ENCODE assay signal across 29 mouse cellular contexts in the genomic region with DNA sequence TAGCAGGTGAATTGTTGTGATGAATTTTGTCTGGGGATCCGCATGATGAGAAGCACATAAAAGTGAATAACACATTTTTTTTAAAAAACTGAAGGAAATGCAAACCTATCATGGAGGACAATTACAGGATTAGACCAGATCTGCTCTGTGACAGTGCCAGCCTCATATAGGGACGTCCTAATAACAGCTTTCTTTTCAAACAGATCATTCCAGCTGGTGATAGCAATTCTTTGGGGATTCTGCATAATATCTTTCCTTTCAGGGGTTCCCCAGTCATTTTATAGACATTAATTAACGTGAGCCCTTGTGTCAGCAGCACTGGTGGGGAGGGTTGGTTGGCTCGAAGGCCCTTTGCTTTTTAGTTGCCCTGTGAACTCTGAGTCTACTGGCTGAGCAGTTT. TPM values are rescaled to one million over a fixed set of nuclear protein-coding genes. Genes with fewer than 3 reads are reported as not detected.
DNase-seq lines count a peak whose midpoint lies in the region; ATAC-seq lines count a peak whose summit lies in the region.
"Had no signal": no experiment of that assay in that cellular context is flagged by ENCODE, and none has a peak within 500 bp of the region (broad histone marks: within the 10 kb centered on the region; RNA-seq: fewer than 3 reads in every experiment).

No protein-coding gene starts in this region.

- no peaks in the 10 kb centered on the region for H3K9me3 ChIP-seq in forebrain, embryonic 14.5 days (replicated peaks; ENCODE audit: control insufficient read depth, low read length)
- no peaks in the 10 kb centered on the region for H3K9me3 ChIP-seq in forebrain, embryonic 13.5 days (replicated peaks)
- H3K9me3 ChIP-seq in midbrain, embryonic 12.5 days, result no peaks in the 10 kb centered on the region
- no peaks in the 10 kb centered on the region for H3K9me3 ChIP-seq in midbrain, embryonic 16.5 days (replicated peaks; ENCODE audit: control insufficient read depth, low read length, poor library complexity, severe bottlenecking)
- H3K9me3 ChIP-seq in neural tube, embryonic 13.5 days, result no peaks in the 10 kb centered on the region
- H3K9me3 ChIP-seq in neural tube, embryonic 15.5 days (replicated peaks), result no peaks in the 10 kb centered on the region
- H3K9me3 ChIP-seq: embryonic facial prominence, embryonic 12.5 days; embryonic facial prominence, embryonic 15.5 days; heart, embryonic 12.5 days; heart, embryonic 15.5 days; hindbrain, embryonic 10.5 days; hindbrain, embryonic 15.5 days had no signal

- peak; percentile 19 for DNase-seq in forebrain, embryonic 14.5 days (ENCODE audit: low spot score)
- peak; percentile 44 for DNase-seq in heart, adult 11 months
- no peak for DNase-seq in heart, adult 8-10 months (ENCODE audit: low spot score)
- DNase-seq: adrenal gland, postnatal 10 days; adrenal gland, postnatal 36 days; B cell, adult 2 months; cerebellum, adult 11 months; cerebellum, adult 2 months; cerebellum, adult 9-11 months; cerebellum, postnatal 25 days; gastrocnemius, postnatal 10 days; gastrocnemius, postnatal 36 days; heart, postnatal 10 days; heart, postnatal 36 days had no signal

- no peak overlapping the region for H3K4me3 ChIP-seq in forebrain, embryonic 14.5 days (ENCODE audit: low read depth, low read length)
- no peak overlapping the region for H3K4me3 ChIP-seq in forebrain, embryonic 13.5 days
- H3K4me3 ChIP-seq in midbrain, embryonic 12.5 days, result no peak overlapping the region
- no peak overlapping the region for H3K4me3 ChIP-seq in midbrain, embryonic 16.5 days (ENCODE audit: low read depth, low read length)
- no peak overlapping the region for H3K4me3 ChIP-seq in neural tube, embryonic 13.5 days
- H3K4me3 ChIP-seq in neural tube, embryonic 15.5 days (replicated peaks), result no peak overlapping the region
- H3K4me3 ChIP-seq: embryonic facial prominence, embryonic 12.5 days; embryonic facial prominence, embryonic 15.5 days; heart, embryonic 12.5 days; heart, embryonic 15.5 days; hindbrain, embryonic 10.5 days; hindbrain, embryonic 15.5 days had no signal

- no peaks in the 10 kb centered on the region for H3K36me3 ChIP-seq in forebrain, embryonic 14.5 days (ENCODE audit: control insufficient read depth, insufficient read depth, low read length)
- no peaks in the 10 kb centered on the region for H3K36me3 ChIP-seq in forebrain, embryonic 13.5 days (ENCODE audit: poor library complexity, severe bottlenecking)
- H3K36me3 ChIP-seq in midbrain, embryonic 12.5 days, result no peaks in the 10 kb centered on the region
- H3K36me3 ChIP-seq in midbrain, embryonic 16.5 days (ENCODE audit: control insufficient read depth, insufficient read depth, low read length), result no peaks in the 10 kb centered on the region
- no peaks in the 10 kb centered on the region for H3K36me3 ChIP-seq in neural tube, embryonic 13.5 days
- H3K36me3 ChIP-seq in neural tube, embryonic 15.5 days, result no peaks in the 10 kb centered on the region
- H3K36me3 ChIP-seq: embryonic facial prominence, embryonic 12.5 days; embryonic facial prominence, embryonic 15.5 days; G1E; heart, embryonic 12.5 days; heart, embryonic 15.5 days; hindbrain, embryonic 10.5 days; hindbrain, embryonic 15.5 days had no signal

- H3K27me3 ChIP-seq in forebrain, embryonic 14.5 days (replicated peaks; ENCODE audit: control insufficient read depth, insufficient read depth, low read length), result no peaks in the 10 kb centered on the region
- 0 out of 2 replicates have a peak, but pooled peaks cover under 1% of the 10 kb centered on the region for H3K27me3 ChIP-seq in forebrain, embryonic 13.5 days
- H3K27me3 ChIP-seq in midbrain, embryonic 12.5 days, result 0 out of 2 replicates have a peak, but pooled peaks cover under 1% of the 10 kb centered on the region
- no peaks in the 10 kb centered on the region for H3K27me3 ChIP-seq in midbrain, embryonic 16.5 days (ENCODE audit: control insufficient read depth, insufficient read depth, low read depth, low read length)
- no peaks in the 10 kb centered on the region for H3K27me3 ChIP-seq in neural tube, embryonic 13.5 days
- H3K27me3 ChIP-seq in neural tube, embryonic 15.5 days (replicated peaks), result no peaks in the 10 kb centered on the region
- H3K27me3 ChIP-seq: CH12.LX; embryonic facial prominence, embryonic 12.5 days; embryonic facial prominence, embryonic 15.5 days; hindbrain, embryonic 15.5 days; Patski had no signal

- no peak for ATAC-seq in forebrain, embryonic 14.5 days
- no peak for ATAC-seq in forebrain, embryonic 13.5 days
- ATAC-seq in midbrain, embryonic 12.5 days (ENCODE audit: low FRiP score, low read depth), result no peak
- ATAC-seq in midbrain, embryonic 16.5 days, result no peak
- ATAC-seq in neural tube, embryonic 13.5 days (ENCODE audit: low read depth), result no peak
- no peak for ATAC-seq in neural tube, embryonic 15.5 days (ENCODE audit: low FRiP score)
- ATAC-seq: intestine, postnatal 0 days; Patski had no signal

- H3K27ac ChIP-seq in forebrain, embryonic 14.5 days (ENCODE audit: low read depth, low read length), result no peak overlapping the region
- no peak overlapping the region for H3K27ac ChIP-seq in forebrain, embryonic 13.5 days
- 0 out of 2 replicates have a peak overlapping the region, but pooled peaks have one; percentile 31 for H3K27ac ChIP-seq in midbrain, embryonic 12.5 days (replicated peaks)
- H3K27ac ChIP-seq in midbrain, embryonic 16.5 days (ENCODE audit: low read length), result no peak overlapping the region
- no peak overlapping the region; the same call in 1 of the 2 replicates for H3K27ac ChIP-seq in neural tube, embryonic 13.5 days (replicated peaks)
- H3K27ac ChIP-seq in neural tube, embryonic 15.5 days (replicated peaks), result no peak overlapping the region
- H3K27ac ChIP-seq: embryonic facial prominence, embryonic 12.5 days; embryonic facial prominence, embryonic 15.5 days; heart, embryonic 15.5 days; hindbrain, embryonic 10.5 days; hindbrain, embryonic 15.5 days had no signal

- no peak overlapping the region for H3K9ac ChIP-seq in forebrain, embryonic 14.5 days (ENCODE audit: low read length)
- no peak overlapping the region for H3K9ac ChIP-seq in forebrain, embryonic 13.5 days
- H3K9ac ChIP-seq in midbrain, embryonic 12.5 days (replicated peaks), result no peak overlapping the region
- H3K9ac ChIP-seq in midbrain, embryonic 16.5 days (ENCODE audit: low read depth, low read length), result no peak overlapping the region
- H3K9ac ChIP-seq in neural tube, embryonic 13.5 days, result 0 out of 2 replicates have a peak overlapping the region, but pooled peaks have one; percentile 42
- no peak overlapping the region for H3K9ac ChIP-seq in neural tube, embryonic 15.5 days (replicated peaks)
- H3K9ac ChIP-seq: embryonic facial prominence, embryonic 12.5 days; embryonic facial prominence, embryonic 15.5 days; heart, embryonic 12.5 days; heart, embryonic 15.5 days; hindbrain, embryonic 15.5 days had no signal

- H3K4me2 ChIP-seq in forebrain, embryonic 14.5 days (ENCODE audit: low read length), result no peak overlapping the region
- H3K4me2 ChIP-seq in forebrain, embryonic 13.5 days, result no peak overlapping the region
- no peak overlapping the region for H3K4me2 ChIP-seq in midbrain, embryonic 12.5 days (replicated peaks)
- no peak overlapping the region for H3K4me2 ChIP-seq in midbrain, embryonic 16.5 days (ENCODE audit: low read length)
- no peak overlapping the region for H3K4me2 ChIP-seq in neural tube, embryonic 13.5 days
- no peak overlapping the region for H3K4me2 ChIP-seq in neural tube, embryonic 15.5 days
- H3K4me2 ChIP-seq: embryonic facial prominence, embryonic 12.5 days; embryonic facial prominence, embryonic 15.5 days; heart, embryonic 12.5 days; heart, embryonic 15.5 days; hindbrain, embryonic 15.5 days had no signal

- H3K4me1 ChIP-seq in forebrain, embryonic 14.5 days (ENCODE audit: control insufficient read depth, insufficient read depth, low read length), result peaks cover 10% of the 10 kb centered on the region
- H3K4me1 ChIP-seq in forebrain, embryonic 13.5 days, result peaks cover 17% of the 10 kb centered on the region; the same call in 1 of the 2 replicates
- H3K4me1 ChIP-seq in midbrain, embryonic 12.5 days, result peaks cover 21% of the 10 kb centered on the region
- peaks cover 13% of the 10 kb centered on the region for H3K4me1 ChIP-seq in midbrain, embryonic 16.5 days (ENCODE audit: control insufficient read depth, insufficient read depth, low read length)
- H3K4me1 ChIP-seq in neural tube, embryonic 13.5 days (replicated peaks), result peaks cover 23% of the 10 kb centered on the region
- H3K4me1 ChIP-seq in neural tube, embryonic 15.5 days, result peaks cover 24% of the 10 kb centered on the region
- H3K4me1 ChIP-seq: heart, embryonic 15.5 days had no signal

- WGBS in forebrain, embryonic 14.5 days, result 39% methylated on average over 4 of the region's 4 CpGs
- WGBS in forebrain, embryonic 13.5 days, result 32% methylated on average over 4 of the region's 4 CpGs
- WGBS in midbrain, embryonic 12.5 days, result 39% methylated on average over 4 of the region's 4 CpGs
- WGBS in midbrain, embryonic 16.5 days, result 28% methylated on average over 4 of the region's 4 CpGs
- 47% methylated on average over 4 of the region's 4 CpGs for WGBS in neural tube, embryonic 13.5 days
- WGBS in neural tube, embryonic 15.5 days, result 41% methylated on average over 4 of the region's 4 CpGs

RNA-seq across cellular contexts. Expression of gene Btbd11, which starts 7.9 kb away (rescaled TPM):
- polyA plus RNA-seq in forebrain, embryonic 14.5 days (2014; fragmentation: Nextera tagmentation; extraction: Ambion mirVana), result 7.1 and 7.7 TPM in 2 replicates
- 4.5 and 7.7 TPM in 2 replicates for polyA plus RNA-seq in forebrain, embryonic 13.5 days (2015; fragmentation: Nextera tagmentation; extraction: Ambion mirVana)
- 1 to 10 TPM; 2.3 to 3.0 (median 2.9) TPM for total RNA-seq in heart, adult 8-10 months (2022)
- polyA plus RNA-seq in midbrain, embryonic 12.5 days (2016; fragmentation: Nextera tagmentation; extraction: Ambion mirVana), result 10.0 and 12.1 TPM in 2 replicates
- 17.2 and 20.3 TPM in 2 replicates for polyA plus RNA-seq in midbrain, embryonic 16.5 days (2015; fragmentation: Nextera tagmentation; extraction: Ambion mirVana)
- polyA plus RNA-seq in neural tube, embryonic 13.5 days (2015; fragmentation: Nextera tagmentation; extraction: Ambion mirVana), result 13.5 and 14.4 TPM in 2 replicates
- polyA plus RNA-seq in neural tube, embryonic 15.5 days (2015; fragmentation: Nextera tagmentation; extraction: Ambion mirVana), result 24.2 and 24.9 TPM in 2 replicates
- polyA plus RNA-seq: G1E had no signal
